Mouse (Mus musculus) CD8-positive naive resting alpha-beta T cell, adult 57 days (primary cell): ENCODE measurements around the gene Tceal8. TPM values are rescaled to one million over a fixed set of nuclear protein-coding genes. Genes with fewer than 3 reads are reported as not detected.

Source experiments
- total RNA-seq: library from RNA; stranded (reverse); gene quantifications from one replicate; pipeline ENCODE4 v1.2.4, GENCODE M21; 2023

The Tceal8 gene
- 0.83 TPM for total RNA-seq

DNA sequence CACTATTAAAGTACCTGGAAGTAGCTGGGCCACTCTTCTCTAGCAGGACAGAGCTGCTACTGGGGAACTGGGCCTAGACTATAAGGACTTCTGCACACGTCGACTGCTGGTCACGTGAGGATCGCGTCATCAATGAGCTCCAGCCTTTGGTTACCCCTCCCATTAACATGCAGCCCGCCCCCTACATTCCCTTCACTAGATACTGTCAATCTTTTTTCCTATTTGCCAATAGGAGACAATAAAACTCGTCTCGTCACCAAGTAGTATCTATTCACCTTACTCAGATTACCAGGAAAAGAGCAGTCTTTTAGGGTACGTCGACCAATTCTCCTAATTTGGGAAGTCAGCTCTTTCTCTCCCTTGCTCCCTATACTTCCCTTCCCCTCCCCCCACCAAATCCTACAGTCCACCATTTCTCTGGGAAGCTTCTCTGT lies at the start of gene Tceal8:
Tceal8 (minus strand) TSS at position 225 of the 434 bp plus-strand sequence.

DNA sequence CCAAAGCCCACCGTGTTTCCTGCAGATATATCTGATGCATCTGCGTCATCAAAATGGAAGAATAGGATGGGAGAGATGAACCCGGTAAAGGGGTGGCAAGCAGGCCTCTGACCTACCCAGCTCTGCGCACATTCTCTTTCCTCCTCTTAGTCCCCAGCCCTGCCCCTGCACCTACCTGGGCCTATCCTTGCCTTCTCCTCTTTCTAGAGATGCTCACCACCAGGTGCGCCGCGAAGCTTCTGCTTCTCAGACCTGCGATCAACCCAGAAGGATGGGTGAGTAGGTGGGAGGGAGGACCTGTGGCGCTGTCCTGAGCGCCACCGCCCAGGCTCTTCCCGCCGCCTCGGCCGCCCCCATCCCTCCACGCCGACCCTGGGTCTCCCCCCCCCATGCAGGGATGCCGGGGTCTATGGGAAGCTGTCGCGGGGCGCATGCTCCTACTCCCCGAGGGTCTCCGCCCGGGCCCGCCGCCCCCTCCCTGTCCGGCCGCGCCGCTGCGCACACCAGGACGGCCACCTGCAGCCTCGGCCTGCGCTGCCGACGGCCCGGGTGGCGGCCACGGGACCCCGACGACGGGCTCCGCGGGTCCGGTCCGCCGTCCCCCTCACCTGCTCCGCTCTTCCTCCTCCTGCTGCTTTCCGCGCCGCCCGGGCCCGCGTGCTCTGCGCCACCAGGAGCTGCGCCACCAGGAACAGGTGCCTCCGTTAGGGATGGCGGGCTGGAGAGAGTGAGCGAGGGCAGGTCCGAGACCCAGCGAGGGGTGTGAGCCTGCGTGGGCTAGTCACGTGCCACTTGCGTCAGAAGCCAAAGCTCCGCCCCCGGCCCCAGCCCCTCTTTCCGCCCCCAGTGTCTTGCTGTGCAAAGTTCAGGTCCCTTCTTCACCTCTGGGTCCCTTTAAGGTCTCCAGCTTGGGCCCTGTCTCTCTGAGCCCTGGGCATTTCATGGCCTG lies 42.9 kb upstream of the Tceal8 start, which contains the start of the genes Tceal7 and Bex1:
Tceal7 (plus strand) TSS at position 51 of the 949 bp plus-strand sequence.
Bex1 (minus strand) TSS at position 785 of the 949 bp plus-strand sequence.

DNA sequence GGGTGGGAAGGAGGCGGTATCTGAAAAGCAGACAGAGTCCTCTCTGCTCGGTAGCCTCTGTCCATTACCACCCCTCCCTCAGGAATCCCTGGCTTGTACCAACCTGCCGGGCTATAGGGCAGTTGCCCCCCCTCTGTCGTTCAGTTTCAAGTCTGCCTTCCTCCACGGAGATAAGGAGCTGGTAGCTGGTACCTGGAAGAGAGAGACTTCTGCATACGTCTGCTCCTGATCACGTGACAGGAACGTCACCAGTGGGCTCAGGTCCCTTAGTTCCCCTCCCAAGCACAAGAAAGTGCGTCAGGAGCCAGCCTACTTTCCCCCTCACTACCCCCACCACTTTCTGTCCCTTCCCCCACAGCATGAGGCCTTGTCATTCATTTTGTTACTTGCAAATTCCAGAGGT lies 31.5 kb upstream of the Tceal8 start, which contains the start of gene Tceal5:
Tceal5 (minus strand) TSS at position 213 of the 403 bp plus-strand sequence.

DNA sequence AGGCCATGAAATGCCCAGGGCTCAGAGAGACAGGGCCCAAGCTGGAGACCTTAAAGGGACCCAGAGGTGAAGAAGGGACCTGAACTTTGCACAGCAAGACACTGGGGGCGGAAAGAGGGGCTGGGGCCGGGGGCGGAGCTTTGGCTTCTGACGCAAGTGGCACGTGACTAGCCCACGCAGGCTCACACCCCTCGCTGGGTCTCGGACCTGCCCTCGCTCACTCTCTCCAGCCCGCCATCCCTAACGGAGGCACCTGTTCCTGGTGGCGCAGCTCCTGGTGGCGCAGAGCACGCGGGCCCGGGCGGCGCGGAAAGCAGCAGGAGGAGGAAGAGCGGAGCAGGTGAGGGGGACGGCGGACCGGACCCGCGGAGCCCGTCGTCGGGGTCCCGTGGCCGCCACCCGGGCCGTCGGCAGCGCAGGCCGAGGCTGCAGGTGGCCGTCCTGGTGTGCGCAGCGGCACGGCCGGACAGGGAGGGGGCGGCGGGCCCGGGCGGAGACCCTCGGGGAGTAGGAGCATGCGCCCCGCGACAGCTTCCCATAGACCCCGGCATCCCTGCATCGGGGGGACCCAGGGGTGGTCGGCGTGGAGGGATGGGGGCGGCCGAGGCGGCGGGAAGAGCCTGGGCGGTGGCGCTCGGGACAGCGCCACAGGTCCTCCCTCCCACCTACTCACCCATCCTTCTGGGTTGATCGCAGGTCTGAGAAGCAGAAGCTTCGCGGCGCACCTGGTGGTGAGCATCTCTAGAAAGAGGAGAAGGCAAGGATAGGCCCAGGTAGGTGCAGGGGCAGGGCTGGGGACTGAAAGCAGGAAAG lies 33.1 kb downstream of the Tceal8 start, which contains the start of gene Bex4:
Bex4 (plus strand) TSS at position 170 of the 813 bp plus-strand sequence.

Other genes with a start within 250 kb of the Tceal8 start
- gene Arxes2, start 178.5 kb downstream of the Tceal8 start, total RNA-seq = 1.4 TPM
- gene Arxes1, start 139.0 kb downstream of the Tceal8 start, total RNA-seq = not detected
- gene Bex2, start 104.1 kb downstream of the Tceal8 start, total RNA-seq = 3.2 TPM
- not detected for gene Nxf3, start 87.1 kb downstream of the Tceal8 start, total RNA-seq
- gene Bex4, start 33.3 kb downstream of the Tceal8 start, total RNA-seq = not detected
- not detected for gene Tceal5, start 31.5 kb upstream of the Tceal8 start, total RNA-seq
- not detected for gene Tceal7, start 42.4 kb upstream of the Tceal8 start, total RNA-seq
- 4.6 TPM for gene Bex1, start 43.2 kb upstream of the Tceal8 start, total RNA-seq
- gene Tceal9, start 72.7 kb upstream of the Tceal8 start, total RNA-seq = 36.0 TPM
- 61.1 TPM for gene Bex3, start 97.9 kb upstream of the Tceal8 start, total RNA-seq